Mouse (Mus musculus): ENCODE measurements around the gene Gpr158. TPM values are rescaled to one million over a fixed set of nuclear protein-coding genes. Genes with fewer than 3 reads are reported as not detected.

The Gpr158 gene
- not detected for polyA plus RNA-seq (2012; fragmentation: generic; extraction: Trizol)
- long read RNA-seq, experiment 1, result 0 reads
- long read RNA-seq, experiment 2, result 0 reads

- TF ChIP-seq CEBPB (IDR thresholded peaks at IDR 0.05; ENCODE audit: low read depth) (no peak), USF1 (IDR thresholded peaks at IDR 0.05; ENCODE audit: low read depth) (no peak), FOSL1 (IDR thresholded peaks at IDR 0.05; ENCODE audit: insufficient read depth, low read length, poor library complexity, severe bottlenecking) (no peak), CTCF (IDR thresholded peaks at IDR 0.05; ENCODE audit: control insufficient read depth, insufficient read depth, insufficient read length) (no peak), MYOG (IDR thresholded peaks at IDR 0.05; ENCODE audit: control insufficient read depth, extremely low read depth, insufficient read length) (no peak), MYOD1 (IDR thresholded peaks at IDR 0.05; ENCODE audit: control insufficient read depth, insufficient read length, low read depth) (no peak), MAX (IDR thresholded peaks at IDR 0.05) (no peak)
Measured at GRCm38 (mm10) chr2:21367345-21368111, at the start of gene Gpr158. Gene Gpr158, plus strand, starts transcription at chr2:21367542.

GRCm38 (mm10) chr2:21343821-21344220 is 23.5 kb upstream of the Gpr158 start:
- Histone ChIP-seq H3K36me3 (ENCODE audit: control insufficient read depth, insufficient read depth) (no peaks in the 10 kb centered on the region), H3K79me3 (ENCODE audit: low read depth) (no peaks in the 10 kb centered on the region), H3K79me2 (ENCODE audit: control insufficient read depth, insufficient read depth) (no peaks in the 10 kb centered on the region), H3K4me3 (ENCODE audit: insufficient read depth, poor library complexity, severe bottlenecking) (no peak overlapping the region), H3ac (ENCODE audit: control insufficient read depth, insufficient read length, low read depth) (no peak overlapping the region), H3K27me3 (ENCODE audit: control insufficient read depth, insufficient read depth, insufficient read length) (no peaks in the 10 kb centered on the region)
- TF ChIP-seq CTCF (IDR thresholded peaks at IDR 0.05; ENCODE audit: control insufficient read depth, insufficient read depth, insufficient read length) (no peak), CEBPB (IDR thresholded peaks at IDR 0.05; ENCODE audit: low read depth) (no peak), MAX (IDR thresholded peaks at IDR 0.05) (no peak), MYOG (IDR thresholded peaks at IDR 0.05; ENCODE audit: control insufficient read depth, extremely low read depth, insufficient read length) (no peak), FOSL1 (IDR thresholded peaks at IDR 0.05; ENCODE audit: insufficient read depth, low read length, poor library complexity, severe bottlenecking) (no peak), MYOD1 (IDR thresholded peaks at IDR 0.05; ENCODE audit: control insufficient read depth, insufficient read length, low read depth) (no peak), USF1 (IDR thresholded peaks at IDR 0.05; ENCODE audit: low read depth) (no peak)

More at GRCm38 (mm10) chr2:21367345-21368111, at the start of gene Gpr158:
- H3ac ChIP-seq (ENCODE audit: control insufficient read depth, insufficient read length, low read depth), result no peak within 1 kb of the TSS
- no peaks in the 10 kb centered on the region for H3K79me2 ChIP-seq (ENCODE audit: control insufficient read depth, insufficient read depth)
- H3K79me3 ChIP-seq (ENCODE audit: low read depth), result no peaks in the 10 kb centered on the region
- no peak within 1 kb of the TSS for H3K4me3 ChIP-seq (ENCODE audit: insufficient read depth, poor library complexity, severe bottlenecking)
- no peaks in the 10 kb centered on the region for H3K36me3 ChIP-seq (ENCODE audit: control insufficient read depth, insufficient read depth)
- no peaks in the 10 kb centered on the region for H3K27me3 ChIP-seq (ENCODE audit: control insufficient read depth, insufficient read depth, insufficient read length)

- no peaks in the 10 kb centered on the region for H3K79me2 ChIP-seq (ENCODE audit: control insufficient read depth, insufficient read depth)
- no peaks in the 10 kb centered on the region for H3K36me3 ChIP-seq (ENCODE audit: control insufficient read depth, insufficient read depth)
- H3K79me3 ChIP-seq (ENCODE audit: low read depth), result no peaks in the 10 kb centered on the region
- no peak overlapping the region for H3ac ChIP-seq (ENCODE audit: control insufficient read depth, insufficient read length, low read depth)
- H3K27me3 ChIP-seq (ENCODE audit: control insufficient read depth, insufficient read depth, insufficient read length), result no peaks in the 10 kb centered on the region
- no peak overlapping the region for H3K4me3 ChIP-seq (ENCODE audit: insufficient read depth, poor library complexity, severe bottlenecking)
- TF ChIP-seq MYOD1 (IDR thresholded peaks at IDR 0.05; ENCODE audit: control insufficient read depth, insufficient read length, low read depth), result no peak
- TF ChIP-seq FOSL1 (IDR thresholded peaks at IDR 0.05; ENCODE audit: insufficient read depth, low read length, poor library complexity, severe bottlenecking), result no peak
- no peak for TF ChIP-seq CEBPB (IDR thresholded peaks at IDR 0.05; ENCODE audit: low read depth)
- TF ChIP-seq CTCF (IDR thresholded peaks at IDR 0.05; ENCODE audit: control insufficient read depth, insufficient read depth, insufficient read length), result no peak
- no peak for TF ChIP-seq MAX (IDR thresholded peaks at IDR 0.05)
- TF ChIP-seq MYOG (IDR thresholded peaks at IDR 0.05; ENCODE audit: control insufficient read depth, extremely low read depth, insufficient read length), result no peak
- TF ChIP-seq USF1 (IDR thresholded peaks at IDR 0.05; ENCODE audit: low read depth), result no peak
Measured at GRCm38 (mm10) chr2:21368351-21369170, 1.2 kb downstream of the Gpr158 start.

DNA sequence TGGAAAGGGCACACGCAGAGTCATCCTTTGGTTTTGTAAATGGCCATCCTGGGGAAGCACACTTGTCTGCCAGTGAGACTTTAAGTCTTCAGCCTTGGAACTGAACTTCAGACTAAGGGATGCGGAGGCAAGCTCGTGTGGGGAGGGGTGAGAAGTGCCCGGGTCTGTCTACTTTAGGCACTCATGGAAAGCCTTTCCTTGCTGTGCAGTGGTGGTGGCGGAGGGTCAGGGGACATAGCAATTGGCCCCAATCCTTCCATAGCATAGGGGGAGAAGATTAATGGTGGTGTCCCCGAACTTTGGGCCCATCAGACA is 1.8 kb downstream of the Gpr158 start:
- Histone ChIP-seq H3ac (ENCODE audit: control insufficient read depth, insufficient read length, low read depth) (no peak overlapping the region), H3K4me3 (ENCODE audit: insufficient read depth, poor library complexity, severe bottlenecking) (no peak overlapping the region)
- TF ChIP-seq MAX (IDR thresholded peaks at IDR 0.05) (no peak), FOSL1 (IDR thresholded peaks at IDR 0.05; ENCODE audit: insufficient read depth, low read length, poor library complexity, severe bottlenecking) (no peak), MYOG (IDR thresholded peaks at IDR 0.05; ENCODE audit: control insufficient read depth, extremely low read depth, insufficient read length) (no peak), CEBPB (IDR thresholded peaks at IDR 0.05; ENCODE audit: low read depth) (no peak), CTCF (IDR thresholded peaks at IDR 0.05; ENCODE audit: control insufficient read depth, insufficient read depth, insufficient read length) (no peak), MYOD1 (IDR thresholded peaks at IDR 0.05; ENCODE audit: control insufficient read depth, insufficient read length, low read depth) (no peak), USF1 (IDR thresholded peaks at IDR 0.05; ENCODE audit: low read depth) (no peak)

DNA sequence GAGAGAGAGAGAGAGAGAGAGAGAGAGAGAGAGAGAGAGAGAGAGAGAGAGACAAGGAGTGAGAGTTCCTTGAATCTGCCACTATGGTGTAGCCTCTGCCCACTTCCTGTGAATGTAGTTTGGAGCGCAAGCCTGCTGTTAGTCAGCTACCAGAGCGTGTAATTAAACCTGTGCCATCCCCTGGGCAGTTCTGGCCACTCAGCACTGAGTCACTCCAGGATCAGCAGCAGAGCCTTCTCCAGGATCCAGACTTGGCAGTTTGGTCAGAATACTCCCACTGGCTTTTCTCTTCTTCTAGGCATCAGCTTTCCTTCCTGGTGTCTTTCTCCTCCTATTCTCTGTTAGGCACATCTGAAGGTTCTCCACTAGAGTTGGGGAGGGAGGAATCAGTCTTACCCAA is 2.2 kb downstream of the Gpr158 start:
- no peaks in the 10 kb centered on the region for H3K27me3 ChIP-seq (ENCODE audit: control insufficient read depth, insufficient read depth, insufficient read length)
- no peaks in the 10 kb centered on the region for H3K79me2 ChIP-seq (ENCODE audit: control insufficient read depth, insufficient read depth)
- H3K4me3 ChIP-seq (ENCODE audit: insufficient read depth, poor library complexity, severe bottlenecking), result no peak overlapping the region
- H3K79me3 ChIP-seq (ENCODE audit: low read depth), result no peaks in the 10 kb centered on the region
- no peak overlapping the region for H3ac ChIP-seq (ENCODE audit: control insufficient read depth, insufficient read length, low read depth)
- no peak for TF ChIP-seq MYOG (IDR thresholded peaks at IDR 0.05; ENCODE audit: control insufficient read depth, extremely low read depth, insufficient read length)
- no peak for TF ChIP-seq MYOD1 (IDR thresholded peaks at IDR 0.05; ENCODE audit: control insufficient read depth, insufficient read length, low read depth)
- TF ChIP-seq MAX (IDR thresholded peaks at IDR 0.05), result no peak
- TF ChIP-seq USF1 (IDR thresholded peaks at IDR 0.05; ENCODE audit: low read depth), result no peak
- no peak for TF ChIP-seq CTCF (IDR thresholded peaks at IDR 0.05; ENCODE audit: control insufficient read depth, insufficient read depth, insufficient read length)
- no peaks in the 10 kb centered on the region for H3K36me3 ChIP-seq (ENCODE audit: control insufficient read depth, insufficient read depth)

More for the DNA sequence above, 1.8 kb downstream of the Gpr158 start:
- Histone ChIP-seq H3K79me3 (ENCODE audit: low read depth) (no peaks in the 10 kb centered on the region), H3K79me2 (ENCODE audit: control insufficient read depth, insufficient read depth) (no peaks in the 10 kb centered on the region), H3K36me3 (ENCODE audit: control insufficient read depth, insufficient read depth) (no peaks in the 10 kb centered on the region), H3K27me3 (ENCODE audit: control insufficient read depth, insufficient read depth, insufficient read length) (no peaks in the 10 kb centered on the region)
